Mouse (Mus musculus) lung, postnatal 0 days (tissue): ENCODE data around the gene Baz2b.

Experiments
- CTCF ChIP-seq: IDR thresholded peaks from 2 replicates; pipeline ENCODE4 v1.5.1; 2016; ENCODE audit warnings: antibody characterized with exemption, mild to moderate bottlenecking
- EP300 ChIP-seq: IDR thresholded peaks from 2 replicates; pipeline ENCODE4 v1.6.1; 2016; ENCODE audit warnings: antibody characterized with exemption, mild to moderate bottlenecking, control low read depth

DNA sequence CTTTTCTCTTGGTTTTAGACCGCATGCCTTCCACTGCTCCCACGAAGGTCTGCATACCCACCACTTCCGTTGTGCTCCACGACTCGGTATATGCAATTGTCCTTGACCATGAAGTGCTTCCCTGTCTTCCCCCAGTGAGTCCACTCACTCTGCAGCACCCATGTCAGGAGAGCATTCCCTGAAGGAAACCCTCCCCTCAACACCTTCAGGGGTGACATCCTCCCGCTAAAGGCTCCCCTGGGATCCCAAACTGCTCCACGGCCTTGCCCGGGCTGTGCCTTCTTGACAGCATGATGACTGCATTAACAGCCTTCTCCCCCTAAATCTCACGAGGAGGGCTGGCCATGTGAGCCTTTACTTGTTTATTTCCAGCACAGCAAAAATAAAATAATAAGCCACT, 301.6 kb downstream of the Baz2b start:
- no peak for TF ChIP-seq EP300
- no peak for TF ChIP-seq CTCF
